Mouse (Mus musculus) thymus, postnatal 10 days (tissue): ENCODE measurements around the gene Lrmda.
A peak's percentile ranks its signal among the peaks of the same experiment; 100 is the strongest.

Experiments
- DNase-seq, 2 experiments: peaks; one replicate each; pipeline ENCODE4 v3.0.0; 2021; ENCODE audit warnings: low spot score in 2 of 2

Lrmda gene

GRCm38 (mm10) chr14:23046330-23046729 lies 1026.8 kb downstream of the Lrmda start:
- DNase-seq = peak in 1 of 2 experiments; percentile 36

DNA sequence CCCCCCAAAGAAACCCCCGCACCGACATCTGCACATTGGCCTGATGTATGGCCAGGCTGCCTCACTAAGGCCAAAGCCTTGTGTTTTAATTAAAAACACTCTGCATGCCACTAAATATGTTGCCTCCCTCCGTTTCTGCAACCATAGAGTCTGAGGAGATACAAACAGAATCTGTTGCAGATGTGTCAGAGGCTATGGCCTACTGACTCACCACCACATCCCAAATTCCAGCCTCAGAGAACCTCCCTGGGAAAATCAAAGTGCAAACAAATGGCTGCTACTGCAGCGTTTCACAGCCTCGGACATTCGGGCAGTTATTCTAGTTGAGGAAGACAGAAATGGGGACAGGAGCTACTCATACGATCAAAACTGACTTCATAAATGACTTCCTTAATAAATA lies 1031.9 kb downstream of the Lrmda start:
- no peak for DNase-seq

- no peak for DNase-seq
These were observed 1033.5 kb downstream of the Lrmda start for GRCm38 (mm10) chr14:23052833-23053592.

GRCm38 (mm10) chr14:23057228-23057976 lies 1037.9 kb downstream of the Lrmda start:
- no peak for DNase-seq

- DNase-seq = no peak
These were observed 1038.5 kb downstream of the Lrmda start for GRCm38 (mm10) chr14:23057987-23058386.

GRCm38 (mm10) chr14:23078719-23079118 lies 1059.2 kb downstream of the Lrmda start:
- no peak for DNase-seq

DNA sequence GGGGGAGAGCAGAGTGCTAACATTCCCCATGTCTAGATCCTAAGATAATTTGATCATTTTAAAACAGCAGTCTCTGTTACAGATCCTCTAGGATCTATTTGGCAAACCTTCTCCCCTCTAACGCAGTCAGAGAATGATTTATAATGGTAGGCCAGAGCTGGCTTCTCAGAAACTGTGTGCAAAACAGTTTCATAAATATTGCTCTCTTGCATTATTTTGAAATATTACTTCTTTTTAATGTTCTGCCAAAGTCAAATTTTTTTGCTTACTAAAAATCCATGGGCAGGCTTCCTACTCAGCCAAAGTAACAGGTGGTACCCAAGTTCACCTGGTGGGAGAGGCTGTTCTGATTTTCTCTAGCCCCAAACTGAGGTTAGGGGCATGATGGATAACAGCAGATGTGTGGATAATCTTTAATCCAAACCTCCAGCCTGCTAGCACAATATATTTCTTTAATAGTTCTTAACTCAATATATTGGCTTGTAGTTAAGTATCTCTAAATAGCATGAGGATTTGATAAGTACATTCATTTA lies 1064.8 kb downstream of the Lrmda start:
- DNase-seq = no peak

DNA sequence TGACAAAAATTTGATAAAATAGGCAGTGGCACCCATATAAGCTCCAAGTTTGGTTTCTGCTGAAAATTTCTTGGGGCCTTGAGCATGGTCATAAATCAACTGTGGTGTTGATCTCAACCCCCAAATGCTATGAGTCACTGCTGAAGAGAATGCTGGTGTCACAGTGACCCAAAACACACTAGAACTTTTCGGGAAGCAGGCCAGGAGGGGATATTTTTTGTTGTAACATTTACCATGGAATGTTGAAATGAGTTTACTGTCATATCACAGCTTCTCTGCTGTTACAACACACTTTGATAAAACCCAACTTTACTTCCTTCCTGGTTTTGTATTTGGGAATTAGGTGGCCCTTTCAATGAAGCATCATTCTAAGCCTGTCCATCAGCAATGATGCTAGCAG lies 1065.3 kb downstream of the Lrmda start:
- no peak for DNase-seq

- DNase-seq = no peak
These were observed 1073.8 kb downstream of the Lrmda start for GRCm38 (mm10) chr14:23093306-23093705.

GRCm38 (mm10) chr14:23094546-23095157 lies 1075.1 kb downstream of the Lrmda start:
- no peak for DNase-seq

DNA sequence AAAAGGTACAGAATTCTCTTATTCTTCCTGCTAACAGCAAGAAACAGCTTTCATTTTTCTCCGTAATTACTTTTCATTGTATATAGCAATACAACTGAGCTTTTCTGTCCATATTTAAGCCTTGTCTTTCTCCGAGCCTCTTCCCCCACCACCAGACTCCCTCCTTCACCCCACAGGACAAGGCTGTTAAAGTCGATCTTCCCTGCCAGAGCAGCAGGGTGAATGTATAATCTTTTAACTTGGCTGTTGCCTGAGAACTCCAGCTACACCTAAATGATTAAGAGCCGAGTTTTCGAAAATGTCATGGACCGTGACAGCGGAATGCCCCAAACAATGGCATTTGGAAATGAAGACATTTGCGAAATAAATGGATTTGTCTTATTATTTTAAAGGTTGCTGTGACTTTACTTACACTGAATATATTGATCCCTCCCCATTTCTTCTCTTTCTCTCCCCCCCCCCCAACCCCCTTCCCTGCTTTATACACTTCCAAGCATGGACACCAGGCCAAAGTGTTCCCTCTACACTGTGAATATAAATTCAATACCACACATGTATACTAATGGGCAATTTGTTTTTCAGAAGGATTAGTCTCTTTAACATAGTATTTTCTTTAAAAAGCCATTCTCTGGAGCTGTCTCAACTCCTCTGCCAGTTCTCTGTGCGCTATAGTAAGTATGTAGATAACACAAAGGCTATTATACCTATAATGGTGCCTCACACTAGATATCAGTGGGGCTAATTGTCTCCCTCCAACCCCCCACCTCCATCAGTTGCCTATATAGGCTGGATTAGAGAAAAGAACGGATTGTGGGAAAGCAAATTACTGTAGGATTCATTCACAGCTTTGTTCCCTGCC lies 1075.9 kb downstream of the Lrmda start:
- no peak for DNase-seq

DNA sequence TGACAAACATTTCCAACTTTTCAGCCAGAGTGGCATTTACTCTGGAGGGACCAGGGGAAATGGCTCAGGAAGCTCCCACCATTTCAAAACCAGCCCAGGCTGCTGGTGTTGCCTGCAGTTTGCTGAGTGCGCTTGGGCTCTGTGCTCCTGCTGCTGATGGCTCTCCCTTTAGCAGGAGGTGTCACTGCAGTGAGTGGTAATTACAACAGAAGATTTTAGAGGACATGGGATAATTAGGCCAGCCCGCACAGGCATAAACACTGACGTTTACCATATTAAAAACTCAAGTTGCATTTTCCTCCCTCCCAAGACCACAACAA lies 1076.5 kb downstream of the Lrmda start:
- no peak for DNase-seq

GRCm38 (mm10) chr14:23096405-23096804 lies 1076.9 kb downstream of the Lrmda start:
- DNase-seq = no peak
